Mouse (Mus musculus) liver, postnatal 0 days (tissue): ENCODE measurements at regions not wholly inside any gene's neighbourhood (a gene's known extent, or its start where the extent isn't known, plus 50 kb on each side); places are given as distances from the start of the nearest gene placed in this dataset.

Experiments used
- CTCF ChIP-seq: sonication (generic); IDR thresholded peaks from 2 replicates; pipeline ENCODE4 v1.5.1; 2016; ENCODE audit warnings: antibody characterized with exemption, low read depth
- EP300 ChIP-seq: IDR thresholded peaks from 2 replicates; pipeline ENCODE4 v1.6.1; 2016; ENCODE audit warnings: antibody characterized with exemption, low read depth, mild to moderate bottlenecking

DNA sequence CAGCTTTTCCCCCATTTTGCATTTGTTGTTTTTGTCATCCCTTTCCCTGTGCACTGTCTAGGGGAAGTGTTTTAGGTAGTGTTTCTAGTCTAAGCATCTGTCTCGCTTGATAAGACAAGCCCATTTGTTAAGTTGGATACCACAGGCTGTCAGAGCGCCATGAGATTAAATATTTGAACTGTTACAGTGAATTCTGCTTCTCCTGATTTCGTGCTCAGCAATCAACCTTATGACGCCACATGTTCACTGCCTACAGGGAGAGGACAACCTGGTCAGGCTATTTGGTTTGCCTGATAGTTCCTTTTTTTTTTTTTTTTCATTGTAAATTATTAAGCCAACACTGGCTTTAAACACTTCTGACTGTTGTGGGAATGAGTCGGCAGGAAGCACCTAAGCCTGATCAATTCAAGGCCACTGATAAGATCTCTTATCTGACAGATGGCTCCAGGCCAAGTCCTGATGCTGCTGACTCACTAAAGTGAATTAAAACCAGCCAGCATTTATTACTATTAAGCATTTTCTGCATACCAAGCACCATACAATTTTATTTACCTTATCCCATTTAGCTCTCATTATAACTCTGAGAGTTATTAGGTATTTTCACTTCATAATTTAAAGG is 90.3 kb upstream of the Dynlt3 start:
- TF ChIP-seq CTCF (no peak), EP300 (peak; percentile 59)
